Mouse (Mus musculus): ENCODE data around the gene Mrpl46. TPM values are rescaled to one million over a fixed set of nuclear protein-coding genes. Genes with fewer than 3 reads are reported as not detected.
A peak's percentile ranks its signal among the peaks of the same experiment; 100 is the strongest.

Gene Mrpl46
- 28.8 and 34.2 TPM in 2 replicates for total RNA-seq (2012; rRNA removed)

DNA sequence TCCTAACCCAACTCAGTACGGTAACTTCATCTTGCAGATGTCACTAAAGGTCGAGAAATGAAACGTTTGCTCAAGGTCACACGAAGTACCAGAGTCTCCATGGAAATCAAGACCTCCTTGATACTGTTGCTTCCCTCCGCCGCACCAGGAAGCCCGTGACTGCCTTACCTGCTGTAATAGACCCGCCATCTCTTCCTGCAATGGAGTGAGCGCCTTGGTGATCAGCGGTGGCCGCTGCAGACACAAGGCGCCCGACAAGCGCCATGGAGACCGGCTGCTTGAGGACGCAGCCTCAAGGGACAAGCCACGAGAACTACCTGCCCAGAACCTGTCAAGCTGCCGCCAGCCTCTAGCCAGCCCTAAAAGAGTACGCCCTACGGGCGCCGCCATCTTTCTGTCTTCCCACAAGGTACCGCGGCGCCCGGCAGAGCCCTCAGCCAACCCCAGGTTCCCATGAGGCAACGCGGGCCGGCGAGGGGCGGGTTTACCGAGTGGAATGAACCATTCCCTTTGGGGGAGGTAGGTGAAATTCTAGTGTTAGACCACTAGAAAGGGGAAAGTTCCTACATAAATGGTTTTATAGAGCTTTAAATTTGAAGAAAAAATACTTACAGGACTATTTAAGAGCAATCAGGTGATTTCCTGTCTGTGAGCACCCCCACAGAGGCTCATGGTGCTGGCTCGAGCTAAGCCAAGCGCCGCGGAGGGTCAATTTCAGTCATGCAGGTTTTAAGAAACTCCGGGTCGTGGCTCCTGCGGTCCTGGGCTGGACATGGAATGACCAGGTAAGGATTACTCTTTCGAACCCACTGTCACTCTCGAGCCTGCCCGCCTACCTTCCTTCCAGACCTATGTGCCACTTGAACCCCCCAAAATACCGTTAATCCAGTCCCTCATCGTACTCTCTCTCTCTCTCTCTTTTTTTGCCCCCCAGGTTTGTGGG is at the start of gene Mrpl46, which contains the start of gene Mrps11:
TSS of gene Mrpl46 (minus strand) at position 893 of the 943 bp plus-strand sequence.
TSS of gene Mrps11 (plus strand) at position 481 of the 943 bp plus-strand sequence.
- Histone ChIP-seq H3K9me3 (ENCODE audit: control insufficient read depth, insufficient read depth, low read depth, low read length) (no peaks in the 10 kb centered on the region), H3K4me1 (ENCODE audit: control insufficient read depth in 2 of 2, insufficient read depth in 2 of 2, low read length in 2 of 2, poor library complexity in 1 of 2) (no peaks in the 10 kb centered on the region), H3K4me3 (ENCODE audit: insufficient read depth in 1 of 2, low read depth in 1 of 2, low read length in 2 of 2, poor library complexity in 1 of 2, severe bottlenecking in 1 of 2) (peak within 1 kb of the TSS; percentile 84 to 86), H3K36me3 (ENCODE audit: control insufficient read depth, insufficient read depth, low read length, poor library complexity, severe bottlenecking) (peaks cover 14% of the 10 kb centered on the region), H3K9ac (ENCODE audit: insufficient read depth, low read depth, low read length, poor library complexity, severe bottlenecking) (peak within 1 kb of the TSS; percentile 89), H3K27ac (ENCODE audit: insufficient read depth, low read depth, low read length, poor library complexity, severe bottlenecking) (no peak within 1 kb of the TSS)
- TF ChIP-seq HCFC1 (IDR thresholded peaks at IDR 0.05; ENCODE audit: borderline replicate concordance, insufficient read depth, low read length) (peak; percentile 73; the same call in 1 of the 2 replicates), ZC3H11A (IDR thresholded peaks at IDR 0.05; ENCODE audit: borderline replicate concordance, low read depth, low read length) (no peak)
- in situ Hi-C loops (cut with MboI; ENCODE audit: low sequenced_read_pairs in 2 of 2, unreplicated experiment in 2 of 2): loop anchor here in 1 of 2 experiments (10.0 kb wide), 1 partner anchor 112 kb away; the partner anchor contains the start of gene Aen
- DNase-seq (ENCODE audit: low read depth, low spot score): peak; percentile 72

DNA sequence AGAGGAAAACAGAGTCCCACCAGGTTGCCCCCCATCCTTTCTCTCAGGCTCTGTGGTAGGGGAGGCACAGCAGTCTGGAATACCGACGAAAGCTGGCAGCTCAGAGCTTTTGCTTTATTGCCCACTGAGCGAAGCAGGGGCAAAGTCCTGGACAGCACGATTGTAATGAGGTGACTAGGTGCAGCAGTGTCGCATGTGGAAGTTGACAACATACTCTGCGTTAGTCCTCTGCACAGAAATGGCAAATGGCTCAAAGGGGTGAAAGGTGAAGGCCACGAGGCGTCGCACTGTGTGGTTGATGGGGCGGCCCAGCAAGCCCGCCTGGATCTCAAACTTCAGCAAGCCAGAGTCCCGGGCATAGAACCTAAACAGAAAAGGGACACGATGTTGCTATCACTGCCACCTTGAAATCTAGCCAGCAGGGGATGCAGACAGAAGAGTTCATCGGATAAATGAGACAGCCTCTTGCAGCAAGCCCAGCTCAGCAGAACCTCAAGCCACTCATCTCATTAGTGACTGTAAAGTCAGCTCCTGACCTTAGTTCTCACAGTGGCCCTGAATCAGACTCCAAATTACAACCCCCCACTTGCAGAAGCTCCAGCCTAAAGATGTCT is 44.5 kb upstream of the Mrpl46 start:
- Histone ChIP-seq H3K4me3 (ENCODE audit: insufficient read depth in 1 of 2, low read depth in 1 of 2, low read length in 2 of 2, poor library complexity in 1 of 2, severe bottlenecking in 1 of 2) (no peak overlapping the region), H3K36me3 (ENCODE audit: control insufficient read depth, insufficient read depth, low read length, poor library complexity, severe bottlenecking) (peaks cover 9% of the 10 kb centered on the region), H3K4me1 (ENCODE audit: control insufficient read depth in 2 of 2, insufficient read depth in 2 of 2, low read length in 2 of 2, poor library complexity in 1 of 2) (no peaks in the 10 kb centered on the region), H3K9me3 (ENCODE audit: control insufficient read depth, insufficient read depth, low read depth, low read length) (no peaks in the 10 kb centered on the region), H3K27ac (ENCODE audit: insufficient read depth, low read depth, low read length, poor library complexity, severe bottlenecking) (no peak overlapping the region), H3K9ac (ENCODE audit: insufficient read depth, low read depth, low read length, poor library complexity, severe bottlenecking) (no peak overlapping the region)
- no peak for DNase-seq (ENCODE audit: low read depth, low spot score)
- in situ Hi-C loops (cut with MboI; ENCODE audit: low sequenced_read_pairs in 2 of 2, unreplicated experiment in 2 of 2): no loop called here
- TF ChIP-seq MAFK (IDR thresholded peaks at IDR 0.05; ENCODE audit: insufficient read depth, low read depth, low read length): no peak
- no peak for TF ChIP-seq HCFC1 (IDR thresholded peaks at IDR 0.05; ENCODE audit: borderline replicate concordance, insufficient read depth, low read length)
- no peak for TF ChIP-seq CHD2 (IDR thresholded peaks at IDR 0.05; ENCODE audit: low read depth, low read length)
- no peak for TF ChIP-seq ZC3H11A (IDR thresholded peaks at IDR 0.05; ENCODE audit: borderline replicate concordance, low read depth, low read length)
- TF ChIP-seq ZNF384 (IDR thresholded peaks at IDR 0.05; ENCODE audit: low read depth, low read length): no peak

DNA sequence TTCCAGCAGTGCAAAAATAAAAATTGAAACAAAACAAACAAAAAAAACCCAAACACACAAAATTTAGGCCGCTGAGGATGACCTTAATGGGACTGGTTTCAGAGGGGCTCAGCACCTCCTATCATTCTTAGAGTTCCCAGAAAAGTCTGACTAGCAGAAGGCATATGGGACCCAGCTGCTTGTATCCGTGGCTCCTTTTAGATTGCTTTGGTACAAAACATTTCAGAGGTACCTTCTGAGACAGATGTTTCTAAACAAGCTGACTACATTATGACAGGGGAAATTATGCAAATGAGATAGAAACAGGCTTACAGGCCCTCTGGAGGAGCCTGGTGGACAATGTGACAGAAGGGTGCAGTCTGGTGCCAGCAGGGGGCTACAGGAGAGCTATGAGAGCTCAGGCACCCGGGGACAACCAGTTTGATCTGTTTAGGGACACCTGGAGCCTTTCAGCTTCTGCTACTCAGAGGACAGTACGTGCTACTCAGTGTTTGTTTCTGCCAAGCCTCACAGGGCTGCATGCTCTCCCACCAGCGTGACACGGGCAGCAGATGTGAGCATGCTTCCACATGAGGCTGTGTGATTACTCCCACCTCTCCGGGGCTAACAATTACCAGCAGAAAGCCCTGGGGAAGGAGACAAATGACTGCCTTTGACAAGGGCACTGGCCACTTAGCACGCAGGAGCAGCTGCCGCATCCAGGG is 43.5 kb upstream of the Mrpl46 start:
- DNase-seq (ENCODE audit: low read depth, low spot score): no peak
- Histone ChIP-seq H3K36me3 (ENCODE audit: control insufficient read depth, insufficient read depth, low read length, poor library complexity, severe bottlenecking) (peaks cover 9% of the 10 kb centered on the region), H3K9me3 (ENCODE audit: control insufficient read depth, insufficient read depth, low read depth, low read length) (no peaks in the 10 kb centered on the region), H3K9ac (ENCODE audit: insufficient read depth, low read depth, low read length, poor library complexity, severe bottlenecking) (no peak overlapping the region), H3K4me1 (ENCODE audit: control insufficient read depth in 2 of 2, insufficient read depth in 2 of 2, low read length in 2 of 2, poor library complexity in 1 of 2) (no peaks in the 10 kb centered on the region), H3K4me3 (ENCODE audit: insufficient read depth in 1 of 2, low read depth in 1 of 2, low read length in 2 of 2, poor library complexity in 1 of 2, severe bottlenecking in 1 of 2) (no peak overlapping the region), H3K27ac (ENCODE audit: insufficient read depth, low read depth, low read length, poor library complexity, severe bottlenecking) (no peak overlapping the region)
- no peak for TF ChIP-seq ZC3H11A (IDR thresholded peaks at IDR 0.05; ENCODE audit: borderline replicate concordance, low read depth, low read length)
- TF ChIP-seq MAFK (IDR thresholded peaks at IDR 0.05; ENCODE audit: insufficient read depth, low read depth, low read length): no peak
- TF ChIP-seq CHD2 (IDR thresholded peaks at IDR 0.05; ENCODE audit: low read depth, low read length): no peak
- no peak for TF ChIP-seq HCFC1 (IDR thresholded peaks at IDR 0.05; ENCODE audit: borderline replicate concordance, insufficient read depth, low read length)
- no peak for TF ChIP-seq ZNF384 (IDR thresholded peaks at IDR 0.05; ENCODE audit: low read depth, low read length)
- in situ Hi-C loops (cut with MboI; ENCODE audit: low sequenced_read_pairs in 2 of 2, unreplicated experiment in 2 of 2): no loop called here

DNA sequence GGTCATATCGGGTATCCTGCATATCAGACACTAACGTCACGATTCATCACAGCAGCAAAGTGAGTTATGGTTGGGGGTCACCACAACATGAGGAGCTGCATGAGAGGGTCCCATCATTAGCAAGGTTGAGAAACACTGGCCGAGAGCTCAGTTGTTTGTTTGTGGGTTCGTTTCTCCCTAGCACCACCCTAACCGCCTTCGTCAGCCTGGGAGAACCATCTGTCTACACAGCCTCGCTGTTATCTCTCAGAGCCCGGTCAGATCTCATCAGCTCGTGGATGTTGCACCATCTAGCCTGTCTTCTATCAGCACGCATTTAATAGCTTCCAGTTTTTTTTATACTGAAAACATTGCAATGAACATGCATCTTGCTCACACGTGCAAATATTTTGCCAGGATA is 35.0 kb upstream of the Mrpl46 start:
- TF ChIP-seq CHD2 (IDR thresholded peaks at IDR 0.05; ENCODE audit: low read depth, low read length) (no peak), HCFC1 (IDR thresholded peaks at IDR 0.05; ENCODE audit: borderline replicate concordance, insufficient read depth, low read length) (no peak), MAFK (IDR thresholded peaks at IDR 0.05; ENCODE audit: insufficient read depth, low read depth, low read length) (no peak), ZC3H11A (IDR thresholded peaks at IDR 0.05; ENCODE audit: borderline replicate concordance, low read depth, low read length) (no peak), ZNF384 (IDR thresholded peaks at IDR 0.05; ENCODE audit: low read depth, low read length) (no peak)
- in situ Hi-C loops (cut with MboI; ENCODE audit: low sequenced_read_pairs in 2 of 2, unreplicated experiment in 2 of 2): no loop called here
- H3K9ac ChIP-seq (ENCODE audit: insufficient read depth, low read depth, low read length, poor library complexity, severe bottlenecking): no peak overlapping the region
- H3K27ac ChIP-seq (ENCODE audit: insufficient read depth, low read depth, low read length, poor library complexity, severe bottlenecking): 0 out of 2 replicates have a peak overlapping the region, but pooled peaks have one; percentile 7
- H3K9me3 ChIP-seq (ENCODE audit: control insufficient read depth, insufficient read depth, low read depth, low read length): no peaks in the 10 kb centered on the region
- no peak overlapping the region for H3K4me3 ChIP-seq (ENCODE audit: insufficient read depth in 1 of 2, low read depth in 1 of 2, low read length in 2 of 2, poor library complexity in 1 of 2, severe bottlenecking in 1 of 2)
- H3K36me3 ChIP-seq (ENCODE audit: control insufficient read depth, insufficient read depth, low read length, poor library complexity, severe bottlenecking): 0 out of 2 replicates have a peak, but pooled peaks cover 2% of the 10 kb centered on the region
- no peaks in the 10 kb centered on the region for H3K4me1 ChIP-seq (ENCODE audit: control insufficient read depth in 2 of 2, insufficient read depth in 2 of 2, low read length in 2 of 2, poor library complexity in 1 of 2)
- DNase-seq (ENCODE audit: low read depth, low spot score): no peak

Measured in ES-E14 (cell line).